Mouse (Mus musculus) C2C12 (cell line): ENCODE data around the gene Naa20. TPM values are rescaled to one million over a fixed set of nuclear protein-coding genes. Genes with fewer than 3 reads are reported as not detected.

Source experiments
- H3K27me3 ChIP-seq: one replicate; pipeline ENCODE4 v1.6.1; 2011; ENCODE audit not compliant: control insufficient read depth, insufficient read depth, insufficient read length
- H3K36me3 ChIP-seq: one replicate; pipeline ENCODE4 v1.6.1; 2011; ENCODE audit not compliant: control insufficient read depth, insufficient read depth
- H3K4me3 ChIP-seq: one replicate; pipeline ENCODE4 v1.5.1; 2011; ENCODE audit warnings: mild to moderate bottlenecking, control low read depth; ENCODE audit not compliant: poor library complexity, insufficient read depth, severe bottlenecking
- H3K79me2 ChIP-seq: one replicate; pipeline ENCODE4 v1.6.1; 2011; ENCODE audit not compliant: control insufficient read depth, insufficient read depth
- H3K79me3 ChIP-seq: one replicate; pipeline ENCODE4 v1.6.1; 2011; ENCODE audit warnings: low read depth, control low read depth
- H3ac ChIP-seq: one replicate; pipeline ENCODE3; 2011; ENCODE audit warnings: low read depth; ENCODE audit not compliant: control insufficient read depth, insufficient read length
- CEBPB ChIP-seq: IDR thresholded peaks from one replicate; pipeline ENCODE4 v1.6.1; 2011; ENCODE audit warnings: low read depth, mild to moderate bottlenecking, control low read depth, moderate library complexity
- CTCF ChIP-seq: IDR thresholded peaks from one replicate; pipeline ENCODE4 v1.5.1; 2011; ENCODE audit not compliant: control insufficient read depth, insufficient read depth, insufficient read length
- FOSL1 ChIP-seq: IDR thresholded peaks from one replicate; pipeline ENCODE4 v1.8.0; 2011; ENCODE audit warnings: mild to moderate bottlenecking, low read length; ENCODE audit not compliant: poor library complexity, insufficient read depth, severe bottlenecking
- MAX ChIP-seq: IDR thresholded peaks from one replicate; pipeline ENCODE4 v1.6.1; 2011; ENCODE audit warnings: mild to moderate bottlenecking, control low read depth
- MYOD1 ChIP-seq: IDR thresholded peaks from one replicate; pipeline ENCODE4 v1.6.1; 2011; ENCODE audit warnings: low read depth; ENCODE audit not compliant: control insufficient read depth, insufficient read length
- MYOG ChIP-seq: IDR thresholded peaks from one replicate; pipeline ENCODE4 v1.6.1; 2011; ENCODE audit not compliant: control insufficient read depth, insufficient read length; ENCODE audit errors: extremely low read depth
- USF1 ChIP-seq: IDR thresholded peaks from one replicate; pipeline ENCODE4 v1.6.1; 2011; ENCODE audit warnings: low read depth, mild to moderate bottlenecking, control low read depth, moderate library complexity
- polyA plus RNA-seq: library from polyadenylated mRNA; unstranded; fragments of >200 nt; fragmentation: generic; extraction: Trizol; gene quantifications from one replicate; pipeline ENCODE4 v1.2.1, GENCODE M21; 2012; ENCODE audit warnings: missing spikeins

The Naa20 gene
- polyA plus RNA-seq, 1 experiment = 61.3 TPM

- Histone ChIP-seq H3K79me3 (peaks cover 43% of the 10 kb centered on the region), H3K36me3 (peaks cover 10% of the 10 kb centered on the region), H3K4me3 (no peak overlapping the region), H3K27me3 (no peaks in the 10 kb centered on the region), H3K79me2 (peaks cover 100% of the 10 kb centered on the region), H3ac (no peak overlapping the region)
- TF ChIP-seq CTCF (no peak), MAX (no peak)
These were observed 30.6 kb upstream of the Naa20 start for GRCm38 (mm10) chr2:145871308-145871707.

- H3K79me3 ChIP-seq = peaks cover 35% of the 10 kb centered on the region
- H3K79me2 ChIP-seq = peaks cover 93% of the 10 kb centered on the region
- no peak for TF ChIP-seq MYOD1
- TF ChIP-seq MAX = no peak
- no peak for TF ChIP-seq CEBPB
- no peak for TF ChIP-seq MYOG
- TF ChIP-seq FOSL1 = no peak
- TF ChIP-seq CTCF = no peak
- no peak for TF ChIP-seq USF1
- H3ac ChIP-seq = no peak overlapping the region
- H3K36me3 ChIP-seq = peaks cover 16% of the 10 kb centered on the region
- no peaks in the 10 kb centered on the region for H3K27me3 ChIP-seq
- no peak overlapping the region for H3K4me3 ChIP-seq
These were observed 29.8 kb upstream of the Naa20 start for GRCm38 (mm10) chr2:145872099-145872498.

GRCm38 (mm10) chr2:145873953-145874352, 27.9 kb upstream of the Naa20 start:
- Histone ChIP-seq H3K27me3 (no peaks in the 10 kb centered on the region), H3K79me2 (peaks cover 74% of the 10 kb centered on the region), H3K79me3 (peaks cover 22% of the 10 kb centered on the region), H3K36me3 (peaks cover 24% of the 10 kb centered on the region), H3ac (no peak overlapping the region), H3K4me3 (no peak overlapping the region)
- no peak for TF ChIP-seq FOSL1
- TF ChIP-seq USF1 = no peak
- TF ChIP-seq CEBPB = no peak
- TF ChIP-seq MAX = no peak
- no peak for TF ChIP-seq CTCF
- TF ChIP-seq MYOG = no peak
- TF ChIP-seq MYOD1 = no peak

- H3K27me3 ChIP-seq = no peaks in the 10 kb centered on the region
These were observed 26.9 kb upstream of the Naa20 start for GRCm38 (mm10) chr2:145874879-145875482.

GRCm38 (mm10) chr2:145877191-145877590, 24.7 kb upstream of the Naa20 start:
- H3K36me3 ChIP-seq = peaks cover 32% of the 10 kb centered on the region
- H3K4me3 ChIP-seq = no peak overlapping the region
- H3K79me2 ChIP-seq = peaks cover 42% of the 10 kb centered on the region
- H3K27me3 ChIP-seq = no peaks in the 10 kb centered on the region
- no peak overlapping the region for H3ac ChIP-seq
- peaks cover 16% of the 10 kb centered on the region for H3K79me3 ChIP-seq
- TF ChIP-seq MAX (no peak), USF1 (no peak), CEBPB (no peak), MYOG (no peak), MYOD1 (no peak), CTCF (no peak), FOSL1 (no peak)

More at GRCm38 (mm10) chr2:145874879-145875482, 26.9 kb upstream of the Naa20 start:
- Histone ChIP-seq H3K79me2 (peaks cover 64% of the 10 kb centered on the region), H3K79me3 (peaks cover 19% of the 10 kb centered on the region), H3K4me3 (no peak overlapping the region), H3K36me3 (peaks cover 32% of the 10 kb centered on the region), H3ac (no peak overlapping the region)
- TF ChIP-seq CTCF (no peak), MYOD1 (no peak), CEBPB (no peak), FOSL1 (no peak)

GRCm38 (mm10) chr2:145880887-145881747, 20.8 kb upstream of the Naa20 start:
- Histone ChIP-seq H3K79me2 (peaks cover 3% of the 10 kb centered on the region), H3K4me3 (no peak overlapping the region), H3K27me3 (no peaks in the 10 kb centered on the region), H3ac (no peak overlapping the region), H3K36me3 (peaks cover 55% of the 10 kb centered on the region), H3K79me3 (no peaks in the 10 kb centered on the region)
- TF ChIP-seq MYOG (no peak), USF1 (peak; percentile 65), FOSL1 (no peak)
